ENCODE assay signal across 12 mouse cellular contexts in the genomic region with DNA sequence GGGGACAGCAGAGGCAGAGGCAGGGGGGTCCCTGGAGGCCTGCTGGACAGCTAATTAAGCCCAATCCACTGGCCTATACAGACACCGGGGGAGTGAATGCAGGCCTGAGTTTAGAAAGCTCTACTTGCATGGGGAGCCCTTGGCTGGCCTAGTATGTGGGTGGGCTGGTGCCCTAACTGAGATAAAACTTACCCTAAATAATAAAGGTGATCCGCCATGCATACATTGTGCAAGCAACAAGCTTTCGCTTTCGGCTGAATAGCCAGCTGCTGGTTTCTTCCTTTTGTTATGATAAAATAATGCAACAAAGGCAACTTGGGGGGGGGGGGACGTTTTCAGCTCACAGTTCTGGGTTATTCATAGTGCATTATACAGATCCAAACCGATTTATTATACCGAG. TPM values are rescaled to one million over a fixed set of nuclear protein-coding genes. Genes with fewer than 3 reads are reported as not detected.
DNase-seq lines count a peak whose midpoint lies in the region; ATAC-seq and TF ChIP-seq lines count a peak whose summit lies in the region.
"Had no signal": no experiment of that assay in that cellular context is flagged by ENCODE, and none has a peak within 500 bp of the region (broad histone marks: within the 10 kb centered on the region; RNA-seq: fewer than 3 reads in every experiment).

No protein-coding gene starts in this region.

- peak; percentile 14 for DNase-seq in hindbrain, embryonic 10.5 days (ENCODE audit: low spot score)
- DNase-seq in hindbrain, embryonic 14.5 days (ENCODE audit: low spot score) = no peak
- no peak for DNase-seq in thymus, adult 2 months
- no peak for DNase-seq in thymus, adult 18-20 months
- peak; percentile 75 for DNase-seq in induced T-regulatory cell, adult 2 months (ENCODE audit: low read depth)
- peak; percentile 38 for DNase-seq in splenic B cell, adult 2 months (ENCODE audit: low read depth, low spot score)
- no peak for DNase-seq in adrenal gland, adult 8-10 months
- DNase-seq in left cerebral cortex, postnatal 36 days (ENCODE audit: low spot score in 2 of 2) = no peak
- DNase-seq: cerebellum, adult 8-10 months; heart, postnatal 36 days had no signal

- no peak overlapping the region for H3K9ac ChIP-seq in hindbrain, embryonic 14.5 days

- H3K36me3 ChIP-seq in hindbrain, embryonic 10.5 days = no peaks in the 10 kb centered on the region
- H3K36me3 ChIP-seq in hindbrain, embryonic 14.5 days (replicated peaks; ENCODE audit: control insufficient read depth, insufficient read depth) = no peaks in the 10 kb centered on the region
- H3K36me3 ChIP-seq in thymus, adult 2 months (ENCODE audit: control insufficient read depth, insufficient read depth, low read length) = no peaks in the 10 kb centered on the region
- no peaks in the 10 kb centered on the region for H3K36me3 ChIP-seq in splenic B cell, adult 2 months (ENCODE audit: control insufficient read depth, insufficient read depth, low read length, poor library complexity, severe bottlenecking)

- H3K4me2 ChIP-seq in hindbrain, embryonic 14.5 days (replicated peaks) = no peak overlapping the region

- H3K27ac ChIP-seq in hindbrain, embryonic 10.5 days = peak overlapping the region; percentile 98
- no peak overlapping the region for H3K27ac ChIP-seq in hindbrain, embryonic 14.5 days
- H3K27ac ChIP-seq in thymus, adult 2 months (ENCODE audit: control insufficient read depth, insufficient read depth, low read length) = peak overlapping the region; percentile 96; the same call in 1 of the 2 replicates

- H3K27me3 ChIP-seq in hindbrain, embryonic 10.5 days (ENCODE audit: insufficient read depth, poor library complexity, severe bottlenecking) = no peaks in the 10 kb centered on the region
- no peaks in the 10 kb centered on the region for H3K27me3 ChIP-seq in hindbrain, embryonic 14.5 days (ENCODE audit: control insufficient read depth, insufficient read depth, low read length)
- no peaks in the 10 kb centered on the region for H3K27me3 ChIP-seq in thymus, adult 2 months (ENCODE audit: control insufficient read depth, insufficient read depth, low read length)
- H3K27me3 ChIP-seq in splenic B cell, adult 2 months (ENCODE audit: control insufficient read depth, insufficient read depth, low read length, poor library complexity, severe bottlenecking) = no peaks in the 10 kb centered on the region

- peak overlapping the region; percentile 61; the same call in 1 of the 2 replicates for H3K4me3 ChIP-seq in hindbrain, embryonic 10.5 days
- H3K4me3 ChIP-seq in hindbrain, embryonic 14.5 days (replicated peaks; ENCODE audit: low read length) = no peak overlapping the region
- no peak overlapping the region for H3K4me3 ChIP-seq in thymus, adult 2 months (ENCODE audit: control insufficient read depth, insufficient read depth, low read length)

- no peak for TF ChIP-seq POLR2A in thymus, adult 2 months (IDR thresholded peaks at IDR 0.05; ENCODE audit: control insufficient read depth, extremely low read depth, insufficient read depth, low read length, poor library complexity)

- H3K9me3 ChIP-seq in hindbrain, embryonic 10.5 days = no peaks in the 10 kb centered on the region
- H3K9me3 ChIP-seq in hindbrain, embryonic 14.5 days (ENCODE audit: control insufficient read depth, low read length) = no peaks in the 10 kb centered on the region

- no peak for ATAC-seq in hindbrain, embryonic 14.5 days (ENCODE audit: low FRiP score)
- ATAC-seq: forebrain, embryonic 16.5 days had no signal

- H3K4me1 ChIP-seq in hindbrain, embryonic 10.5 days (replicated peaks) = peaks cover 12% of the 10 kb centered on the region
- peaks cover 17% of the 10 kb centered on the region for H3K4me1 ChIP-seq in hindbrain, embryonic 14.5 days (replicated peaks; ENCODE audit: control insufficient read depth, insufficient read depth, low read length)
- peaks cover 17% of the 10 kb centered on the region for H3K4me1 ChIP-seq in thymus, adult 2 months (replicated peaks; ENCODE audit: control insufficient read depth, insufficient read depth, low read length)

- WGBS in hindbrain, embryonic 10.5 days = 46% methylated on average over 7 of the region's 7 CpGs
- WGBS in hindbrain, embryonic 14.5 days = 33% methylated on average over 7 of the region's 7 CpGs
- 85% methylated on average over 7 of the region's 7 CpGs for whole genome bisulfite sequencing in thymus, adult 2 months

- no peak for TF ChIP-seq CTCF in thymus, adult 2 months (IDR thresholded peaks at IDR 0.05; ENCODE audit: borderline replicate concordance, control insufficient read depth, extremely low read depth, insufficient read depth, low read length, poor library complexity)

- intact Hi-C loops in left cerebral cortex, postnatal 36 days (cut with DNase I) = no loop called here

RNA-seq across cellular contexts. Expression of a gene that starts 18.9 kb away (rescaled TPM):
- 559 and 788 TPM in 2 replicates for polyA plus RNA-seq in hindbrain, embryonic 10.5 days (2016; fragmentation: Nextera tagmentation; extraction: Ambion mirVana)
- 254 and 284 TPM in 2 replicates for polyA plus RNA-seq in hindbrain, embryonic 14.5 days (2014; fragmentation: Nextera tagmentation; extraction: Ambion mirVana)
- polyA plus RNA-seq in thymus, adult 2 months (2012; rRNA removed) = 316 and 376 TPM in 2 replicates
- 100 to 1,000 TPM; 293 to 348 (median 309) TPM for total RNA-seq in adrenal gland, adult 8-10 months (2022)
- 100 to 1,000 TPM; 122 to 123 TPM for total RNA-seq in left cerebral cortex, postnatal 36 days (2021)

RNA-seq across cellular contexts. Expression of a gene that starts 19.3 kb away (rescaled TPM):
- 9.9 and 12.9 TPM in 2 replicates for polyA plus RNA-seq in hindbrain, embryonic 10.5 days (2016; fragmentation: Nextera tagmentation; extraction: Ambion mirVana)
- polyA plus RNA-seq in hindbrain, embryonic 14.5 days (2014; fragmentation: Nextera tagmentation; extraction: Ambion mirVana) = 12.8 and 14.8 TPM in 2 replicates
- polyA plus RNA-seq in thymus, adult 2 months (2012; rRNA removed) = 2.0 and 2.9 TPM in 2 replicates
- total RNA-seq in adrenal gland, adult 8-10 months (2022) = 1 to 10 TPM; 1.9 to 5.6 (median 5.0) TPM
- total RNA-seq in left cerebral cortex, postnatal 36 days (2021) = 10 to 100 TPM; 44.7 to 48.0 TPM

RNA-seq across cellular contexts. Expression of a gene that starts 40.2 kb away (rescaled TPM):
- polyA plus RNA-seq in hindbrain, embryonic 10.5 days (2016; fragmentation: Nextera tagmentation; extraction: Ambion mirVana) = 90.8 and 118 TPM in 2 replicates
- 136 and 145 TPM in 2 replicates for polyA plus RNA-seq in hindbrain, embryonic 14.5 days (2014; fragmentation: Nextera tagmentation; extraction: Ambion mirVana)
- 23.3 and 25.5 TPM in 2 replicates for polyA plus RNA-seq in thymus, adult 2 months (2012; rRNA removed)
- total RNA-seq in adrenal gland, adult 8-10 months (2022) = 10 to 100 TPM; 28.8 to 41.7 (median 38.3) TPM
- 10 to 100 TPM; 60.2 to 64.9 TPM for total RNA-seq in left cerebral cortex, postnatal 36 days (2021)

RNA-seq across cellular contexts. Expression of a gene that starts 56.3 kb away (rescaled TPM):
- polyA plus RNA-seq in hindbrain, embryonic 10.5 days (2016; fragmentation: Nextera tagmentation; extraction: Ambion mirVana) = 2.1 and 2.6 TPM in 2 replicates
- polyA plus RNA-seq in hindbrain, embryonic 14.5 days (2014; fragmentation: Nextera tagmentation; extraction: Ambion mirVana) = 1.3 and 2.6 TPM in 2 replicates
- polyA plus RNA-seq in thymus, adult 2 months (2012; rRNA removed) = 0.37 and 0.77 TPM in 2 replicates
- total RNA-seq in adrenal gland, adult 8-10 months (2022) = not detected
- not detected for total RNA-seq in left cerebral cortex, postnatal 36 days (2021)
- total RNA-seq: heart, postnatal 36 days; layer of hippocampus, postnatal 25 days had no signal

Comparison
In these comparisons a context has a peak if more than half of its experiments do, and no peak if none do; other contexts are left out.
1. DNase-seq: peak in hindbrain, embryonic 10.5 days (single experiment), induced T-regulatory cell, adult 2 months (single experiment) and splenic B cell, adult 2 months (single experiment); none in hindbrain, embryonic 14.5 days (single experiment), thymus, adult 2 months (single experiment), thymus, adult 18-20 months (0 of 2), adrenal gland, adult 8-10 months (single experiment) and left cerebral cortex, postnatal 36 days (0 of 2).